Mouse (Mus musculus): ENCODE measurements around the gene Lman1l.

GRCm38 (mm10) chr9:57655749-57656148 lies 35.2 kb upstream of the Lman1l start:
- TF ChIP-seq GATA1 (IDR thresholded peaks at IDR 0.05; ENCODE audit: borderline replicate concordance, low read length): no peak
- TF ChIP-seq FLI1 (IDR thresholded peaks at IDR 0.05; ENCODE audit: low read length): no peak
